Comparison of ENCODE assay signal across 12 mouse cellular contexts in genomic region chr8:122497912-122498311, GRCm38 (mm10). TPM values are rescaled to one million over a fixed set of nuclear protein-coding genes. Genes with fewer than 3 reads are reported as not detected.
DNase-seq lines count a peak whose midpoint lies in the region; ATAC-seq and TF ChIP-seq lines count a peak whose summit lies in the region.
"Had no signal": no experiment of that assay in that cellular context is flagged by ENCODE, and none has a peak within 500 bp of the region (broad histone marks: within the 10 kb centered on the region; RNA-seq: fewer than 3 reads in every experiment).

No protein-coding gene starts in this region.

- H3K9me3 ChIP-seq in CH12.LX (replicated peaks; ENCODE audit: low read length) = no peaks in the 10 kb centered on the region
- H3K9me3 ChIP-seq in ES-E14 (ENCODE audit: control insufficient read depth, insufficient read depth, low read depth, low read length) = no peaks in the 10 kb centered on the region
- H3K9me3 ChIP-seq in liver, embryonic 13.5 days (replicated peaks) = no peaks in the 10 kb centered on the region
- H3K9me3 ChIP-seq: hindbrain, embryonic 12.5 days had no signal

- dilution Hi-C loops in CH12.LX (cut with MboI; ENCODE audit: extremely low pct_ligation_motif_present, extremely low pct_unique_long_range_greater_than_20kb, low sequenced_read_pairs) = no loop called here

- H3K4me1 ChIP-seq in CH12.LX (ENCODE audit: control insufficient read depth in 1 of 2, insufficient read depth in 2 of 2) (peaks cover 3 to 11% of the 10 kb centered on the region in 2 experiments; a peak in 2 of 4 replicates), ES-E14 (ENCODE audit: control insufficient read depth in 2 of 2, insufficient read depth in 2 of 2, low read length in 2 of 2, poor library complexity in 1 of 2) (peaks cover 2 to 8% of the 10 kb centered on the region in 2 experiments; a peak in 1 of 4 replicates)
- H3K4me1 ChIP-seq in liver, embryonic 13.5 days (replicated peaks) = peaks cover 4% of the 10 kb centered on the region; the same call in 1 of the 2 replicates
- H3K4me1 ChIP-seq: hindbrain, embryonic 12.5 days had no signal

- WGBS in liver, embryonic 13.5 days (ENCODE audit: insufficient replicate concordance) = 77% methylated on average over 17 of the region's 17 CpGs

- H3K4me3 ChIP-seq in left cerebral cortex, adult 2 months = no peak overlapping the region
- H3K4me3 ChIP-seq in CH12.LX (replicated peaks in 1 of 3; ENCODE audit: low read depth in 2 of 3, low read length in 2 of 3, poor library complexity in 1 of 3) (no peak overlapping the region), ES-E14 (ENCODE audit: insufficient read depth in 1 of 2, low read depth in 1 of 2, low read length in 2 of 2, poor library complexity in 1 of 2, severe bottlenecking in 1 of 2) (peak overlapping the region in 1 of 2 experiments; percentile 1; a peak in 1 of 4 replicates)
- no peak overlapping the region for H3K4me3 ChIP-seq in liver, embryonic 13.5 days (replicated peaks)
- H3K4me3 ChIP-seq: hindbrain, embryonic 12.5 days had no signal

- no peaks in the 10 kb centered on the region for H3K79me2 ChIP-seq in CH12.LX (replicated peaks; ENCODE audit: control insufficient read depth, extremely low read depth, insufficient read depth, poor library complexity, severe bottlenecking)

- no peak overlapping the region for H3K9ac ChIP-seq in CH12.LX (ENCODE audit: insufficient read depth, low read depth)
- H3K9ac ChIP-seq in ES-E14 (ENCODE audit: insufficient read depth, low read depth, low read length, poor library complexity, severe bottlenecking) = no peak overlapping the region
- H3K9ac ChIP-seq in liver, embryonic 13.5 days = no peak overlapping the region
- H3K9ac ChIP-seq: hindbrain, embryonic 12.5 days had no signal

- no peaks in the 10 kb centered on the region for H3K27me3 ChIP-seq in CH12.LX (replicated peaks)
- no peaks in the 10 kb centered on the region for H3K27me3 ChIP-seq in liver, embryonic 13.5 days
- H3K27me3 ChIP-seq: hindbrain, embryonic 12.5 days had no signal

- H3K27ac ChIP-seq in left cerebral cortex, adult 2 months = no peak overlapping the region
- H3K27ac ChIP-seq in CH12.LX (ENCODE audit: insufficient read depth, low read depth) (no peak overlapping the region), ES-E14 (ENCODE audit: insufficient read depth, low read depth, low read length, poor library complexity, severe bottlenecking) (no peak overlapping the region; the same call in 1 of the 2 replicates)
- H3K27ac ChIP-seq in liver, embryonic 13.5 days = peak overlapping the region; percentile 34; the same call in 1 of the 2 replicates
- H3K27ac ChIP-seq: hindbrain, embryonic 12.5 days had no signal

- no peak for TF ChIP-seq EP300 in CH12.LX (IDR thresholded peaks at IDR 0.05; ENCODE audit: low read length)

- ATAC-seq in liver, embryonic 13.5 days (ENCODE audit: low read depth) = no peak
- ATAC-seq: midbrain, embryonic 16.5 days had no signal

- no peak for DNase-seq in left cerebral cortex, adult 2 months (ENCODE audit: extremely low spot score in 1 of 2, low spot score in 2 of 2)
- no peak for DNase-seq in left cerebral cortex, postnatal 4 days
- peak; percentile 34 for DNase-seq in CH12.LX (ENCODE audit: extremely low read depth)
- DNase-seq in ES-E14 (ENCODE audit: low read depth, low spot score) = peak; percentile 58
- DNase-seq in liver, embryonic 13.5 days = no peak
- no peak for DNase-seq in ovary, adult 18-20 months (ENCODE audit: low spot score)
- DNase-seq in adrenal gland, postnatal 14 days = no peak
- DNase-seq: adrenal gland, postnatal 10 days; right cerebral cortex, postnatal 14 days had no signal

- no peak overlapping the region for H3K4me2 ChIP-seq in CH12.LX (ENCODE audit: insufficient read depth, low read depth, poor library complexity, severe bottlenecking)
- H3K4me2 ChIP-seq in liver, embryonic 13.5 days = no peak overlapping the region
- H3K4me2 ChIP-seq: hindbrain, embryonic 12.5 days had no signal

- TF ChIP-seq CTCF in left cerebral cortex, adult 2 months (IDR thresholded peaks at IDR 0.05) = peak; percentile 32
- peak; percentile 24 to 44 for TF ChIP-seq CTCF in CH12.LX (conservative IDR thresholded peaks at IDR 0.05 in 1 of 2, IDR thresholded peaks at IDR 0.05 in 1 of 2; ENCODE audit: low read depth in 2 of 2, low read length in 2 of 2)

- in situ Hi-C loops in CH12.LX (cut with MboI; ENCODE audit: low pct_ligation_motif_present, low pct_unique_long_range_greater_than_20kb, low sequenced_read_pairs) = no loop called here
- in situ Hi-C loops in ES-E14 (cut with MboI; ENCODE audit: low sequenced_read_pairs in 2 of 2, unreplicated experiment in 2 of 2) = no loop called here

- intact Hi-C loops in left cerebral cortex, adult 2 months (cut with DNase I) = no loop called here
- intact Hi-C loops in left cerebral cortex, postnatal 4 days (cut with DNase I) = no loop called here

- peaks cover 81 to 95% of the 10 kb centered on the region in 2 experiments for H3K36me3 ChIP-seq in CH12.LX (replicated peaks in 1 of 2; ENCODE audit: control insufficient read depth in 1 of 2, insufficient read depth in 1 of 2, low read length in 1 of 2)
- H3K36me3 ChIP-seq in ES-E14 (ENCODE audit: control insufficient read depth, insufficient read depth, low read length, poor library complexity, severe bottlenecking) = peaks cover 71% of the 10 kb centered on the region
- H3K36me3 ChIP-seq in liver, embryonic 13.5 days = peaks cover 99% of the 10 kb centered on the region
- H3K36me3 ChIP-seq: hindbrain, embryonic 12.5 days had no signal

- TF ChIP-seq RAD21 in CH12.LX (IDR thresholded peaks at IDR 0.05; ENCODE audit: low read depth, low read length) = no peak; the same call in none of the 2 replicates

- TF ChIP-seq POLR2A in CH12.LX (IDR thresholded peaks at IDR 0.05; ENCODE audit: low read depth, low read length) = no peak

TF ChIP-seq in CH12.LX, 34 proteins besides CTCF, POLR2A, EP300 and RAD21:
- no peak for TF ChIP-seq ZMIZ1 (IDR thresholded peaks at IDR 0.05; ENCODE audit: low read depth, low read length)
- TF ChIP-seq CHD1 (IDR thresholded peaks at IDR 0.05; ENCODE audit: low read depth, low read length) = no peak
- 0 out of 2 replicates have a peak, but pooled peaks have one; percentile 6 for TF ChIP-seq SMC3 (IDR thresholded peaks at IDR 0.05; ENCODE audit: low read depth, low read length)
- no peak for TF ChIP-seq MYC (IDR thresholded peaks at IDR 0.05; ENCODE audit: low read depth, low read length)

TF ChIP-seq in ES-E14, 5 proteins besides CTCF, POLR2A, EP300 and RAD21:
- TF ChIP-seq ZNF384 (IDR thresholded peaks at IDR 0.05; ENCODE audit: low read depth, low read length) (no peak), ZC3H11A (IDR thresholded peaks at IDR 0.05; ENCODE audit: borderline replicate concordance, low read depth, low read length) (no peak), CHD2 (IDR thresholded peaks at IDR 0.05; ENCODE audit: low read depth, low read length) (no peak)

RNA-seq across cellular contexts. Expression of gene Ctu2, which starts 22.0 kb away (rescaled TPM):
- total RNA-seq in left cerebral cortex, adult 2 months (2021) = 10 to 100 TPM; 27.0 TPM
- 10 to 100 TPM; 46.2 to 49.4 TPM for total RNA-seq in left cerebral cortex, postnatal 4 days (2021)
- total RNA-seq in CH12.LX (2012; rRNA removed) (40.4 and 55.7 TPM in 2 replicates), CH12.LX (2014; rRNA removed) (23.8 and 27.9 TPM in 2 replicates), ES-E14 (2012; rRNA removed) (79.8 and 96.0 TPM in 2 replicates)
- polyA plus RNA-seq in CH12.LX (2012; ENCODE audit: insufficient read length, low read depth) = 63.1 and 80.6 TPM in 2 replicates
- polyA plus RNA-seq in liver, embryonic 13.5 days (2015; fragmentation: Nextera tagmentation; extraction: Ambion mirVana) = 26.7 and 29.3 TPM in 2 replicates
- 21.3 and 23.0 TPM in 2 replicates for total RNA-seq in adrenal gland, postnatal 14 days (2021)

RNA-seq across cellular contexts. Expression of gene Rnf166, which starts 22.0 kb away (rescaled TPM):
- 10 to 100 TPM; 37.6 to 37.9 TPM for total RNA-seq in left cerebral cortex, adult 2 months (2021)
- total RNA-seq in left cerebral cortex, postnatal 4 days (2021) = 10 to 100 TPM; 21.8 to 24.1 TPM
- total RNA-seq in CH12.LX (2012; rRNA removed) (8.5 and 9.1 TPM in 2 replicates), CH12.LX (2014; rRNA removed) (6.5 and 7.7 TPM in 2 replicates), ES-E14 (2012; rRNA removed) (10.8 and 15.0 TPM in 2 replicates)
- polyA plus RNA-seq in CH12.LX (2012; ENCODE audit: insufficient read length, low read depth) = 12.9 and 13.0 TPM in 2 replicates
- polyA plus RNA-seq in liver, embryonic 13.5 days (2015; fragmentation: Nextera tagmentation; extraction: Ambion mirVana) = 12.2 and 13.7 TPM in 2 replicates
- total RNA-seq in adrenal gland, postnatal 14 days (2021) = 37.9 and 38.5 TPM in 2 replicates

RNA-seq across cellular contexts. Expression of gene Snai3, which starts 37.4 kb away (rescaled TPM):
- 1 to 10 TPM; 1.0 to 1.6 TPM for total RNA-seq in left cerebral cortex, adult 2 months (2021)
- not detected for total RNA-seq in left cerebral cortex, postnatal 4 days (2021)
- total RNA-seq in CH12.LX (2012; rRNA removed) = 0.47 and 1.0 TPM in 2 replicates
- total RNA-seq in CH12.LX (2014; rRNA removed) = 0.28 and 0.44 TPM in 2 replicates
- 0.19 and 0.49 TPM in 2 replicates for polyA plus RNA-seq in CH12.LX (2012; ENCODE audit: insufficient read length, low read depth)
- total RNA-seq in ES-E14 (2012; rRNA removed) = 4.2 and 8.2 TPM in 2 replicates
- polyA plus RNA-seq in liver, embryonic 13.5 days (2015; fragmentation: Nextera tagmentation; extraction: Ambion mirVana) = 0.20 and 0.31 TPM in 2 replicates
- 0.45 TPM in 1 of 2 replicates, not detected in the other for total RNA-seq in adrenal gland, postnatal 14 days (2021)
- total RNA-seq: left cerebral cortex, postnatal 10 days had no signal
- polyA plus RNA-seq: hindbrain, embryonic 12.5 days; midbrain, embryonic 16.5 days had no signal

RNA-seq across cellular contexts. Expression of gene Piezo1, which starts 53.2 kb away (rescaled TPM):
- total RNA-seq in left cerebral cortex, adult 2 months (2021) = 1 to 10 TPM; 6.8 to 7.7 TPM
- 10 to 100 TPM; 19.9 to 20.6 TPM for total RNA-seq in left cerebral cortex, postnatal 4 days (2021)
- total RNA-seq in CH12.LX (2012; rRNA removed) (52.1 and 59.7 TPM in 2 replicates), CH12.LX (2014; rRNA removed) (15.1 and 21.1 TPM in 2 replicates), ES-E14 (2012; rRNA removed) (204 and 335 TPM in 2 replicates)
- 26.5 and 41.6 TPM in 2 replicates for polyA plus RNA-seq in CH12.LX (2012; ENCODE audit: insufficient read length, low read depth)
- 13.9 and 14.2 TPM in 2 replicates for polyA plus RNA-seq in liver, embryonic 13.5 days (2015; fragmentation: Nextera tagmentation; extraction: Ambion mirVana)
- total RNA-seq in adrenal gland, postnatal 14 days (2021) = 23.2 and 29.9 TPM in 2 replicates

RNA-seq across cellular contexts. Expression of gene Mvd, which starts 54.7 kb away (rescaled TPM):
- 10 to 100 TPM; 20.8 to 25.3 TPM for total RNA-seq in left cerebral cortex, adult 2 months (2021)
- total RNA-seq in left cerebral cortex, postnatal 4 days (2021) = 10 to 100 TPM; 68.7 to 78.2 TPM
- total RNA-seq in CH12.LX (2012; rRNA removed) (42.5 and 54.0 TPM in 2 replicates), CH12.LX (2014; rRNA removed) (56.2 and 80.3 TPM in 2 replicates), ES-E14 (2012; rRNA removed) (30.4 and 35.2 TPM in 2 replicates)
- 47.3 and 50.3 TPM in 2 replicates for polyA plus RNA-seq in CH12.LX (2012; ENCODE audit: insufficient read length, low read depth)
- 23.7 and 26.0 TPM in 2 replicates for polyA plus RNA-seq in liver, embryonic 13.5 days (2015; fragmentation: Nextera tagmentation; extraction: Ambion mirVana)
- total RNA-seq in adrenal gland, postnatal 14 days (2021) = 10.6 and 13.3 TPM in 2 replicates

Comparison
In these comparisons a context has a peak if more than half of its experiments do, and no peak if none do; other contexts are left out.
1. DNase-seq: peak in CH12.LX (single experiment) and ES-E14 (single experiment); none in left cerebral cortex, adult 2 months (0 of 2), left cerebral cortex, postnatal 4 days (single experiment), liver, embryonic 13.5 days (single experiment), ovary, adult 18-20 months (single experiment) and adrenal gland, postnatal 14 days (single experiment).